Mouse (Mus musculus) kidney, adult 10 weeks (tissue): ENCODE measurements around the gene Stam2. TPM values are rescaled to one million over a fixed set of nuclear protein-coding genes. Genes with fewer than 3 reads are reported as not detected.

Source experiments
- polyA plus RNA-seq: library from polyadenylated mRNA; stranded (reverse); fragments of 350-450 nt; fragmentation: Illumina TruSeq; extraction: RNeasy Lipid Tissue Mini Kit (QIAGEN cat#74804); gene quantifications from one replicate; pipeline ENCODE4 v1.2.3, GENCODE M21; 2014; ENCODE audit warnings: low read depth, low replicate concordance

Gene Stam2
- polyA plus RNA-seq = 30.0 TPM

DNA sequence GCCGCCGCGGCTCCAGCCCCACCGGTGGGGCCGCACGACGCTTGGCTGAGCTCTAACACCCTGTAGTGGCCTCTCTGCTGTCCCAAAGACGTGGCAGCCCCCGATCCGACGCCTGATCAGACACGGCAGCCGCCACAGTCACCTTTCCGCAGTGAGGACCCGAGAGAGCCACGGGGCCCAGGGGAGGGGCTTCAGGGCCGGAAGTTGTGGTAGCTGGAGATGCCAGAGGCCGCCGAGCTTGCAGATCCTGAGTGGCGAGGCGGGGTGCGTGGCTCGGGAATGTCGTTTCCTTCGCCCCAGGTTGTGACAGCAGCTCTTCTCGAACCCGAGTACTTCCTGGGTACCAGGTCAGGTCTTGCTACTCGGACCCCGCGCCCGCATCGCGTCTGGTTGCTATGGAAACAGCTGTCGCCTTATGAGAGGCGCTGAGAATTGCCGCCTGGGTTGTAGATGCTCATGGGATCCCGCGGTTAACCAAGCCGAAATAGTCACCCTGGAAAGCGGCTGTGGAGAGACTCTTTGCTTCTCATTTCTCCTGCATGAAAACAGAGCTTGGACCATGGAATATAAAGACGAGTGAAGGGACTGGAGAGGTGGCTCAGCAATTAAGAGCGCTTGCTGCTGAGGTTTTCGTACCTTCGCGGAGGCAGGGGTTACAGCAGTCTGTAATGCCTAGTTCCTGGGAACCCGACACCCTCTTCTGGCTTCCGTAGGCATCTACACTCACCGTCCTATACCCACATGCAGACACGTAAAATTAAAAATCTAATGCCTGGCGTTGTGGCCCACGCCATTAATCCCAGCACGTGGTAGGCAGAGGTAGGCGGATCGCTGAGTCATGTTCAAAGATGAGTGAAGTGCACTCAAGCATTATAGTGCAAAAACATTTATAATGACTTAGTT is at the start of gene Stam2:
Gene Stam2, minus strand, starts transcription at position 26 of the 903 bp plus-strand sequence.

DNA sequence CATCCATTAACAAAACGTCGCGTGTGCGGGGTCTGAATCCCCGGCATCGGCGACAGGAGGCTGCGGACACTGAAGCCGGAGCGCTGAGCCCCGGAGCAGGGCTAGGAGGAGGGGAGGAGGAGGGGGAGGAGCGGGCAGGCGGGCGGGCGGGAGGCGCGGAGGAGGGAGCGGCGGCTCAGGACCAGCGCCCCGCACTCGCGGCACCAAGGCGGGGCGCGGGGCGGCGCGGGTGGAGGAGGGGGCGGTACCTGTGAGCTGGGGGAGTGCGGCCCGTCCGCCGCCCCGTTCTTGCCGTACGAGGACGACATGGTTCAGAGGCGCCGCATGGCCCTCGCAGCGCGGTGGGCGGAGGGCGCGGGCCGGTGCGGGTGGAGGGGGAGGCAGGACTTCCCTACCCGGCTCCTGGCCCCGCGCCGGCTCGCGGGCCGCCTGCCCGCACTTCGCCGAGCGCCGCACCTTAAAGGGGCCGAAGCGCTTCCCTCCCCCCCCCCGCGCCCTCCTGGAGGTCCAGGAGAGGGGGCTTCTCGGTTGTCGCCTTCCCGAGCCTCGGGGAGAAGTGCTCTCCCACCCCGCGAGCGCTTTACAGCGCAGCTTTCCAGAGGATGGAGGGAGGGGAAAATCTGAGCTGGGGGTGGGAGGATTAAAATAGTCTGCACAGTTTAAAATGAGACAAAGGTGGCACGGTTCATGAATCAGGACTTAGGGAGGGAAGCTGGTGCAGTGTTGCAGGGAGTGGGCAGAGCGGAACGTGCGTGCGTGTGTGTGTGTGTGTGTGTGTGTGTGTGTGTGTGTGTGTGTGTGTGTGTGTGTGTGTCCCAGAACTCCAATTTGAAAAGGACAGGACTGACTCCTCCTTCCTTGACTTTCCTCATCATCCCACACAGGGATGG is 65.8 kb downstream of the Stam2 start, which contains the start of gene Cacnb4:
Gene Cacnb4, minus strand, starts transcription at position 809 of the 890 bp plus-strand sequence.

Other genes with a start within 250 kb of the Stam2 start
- gene Cacnb4, start 65.5 kb downstream of the Stam2 start, polyA plus RNA-seq = 15.0 TPM
- 25.9 TPM for gene Fmnl2, start 115.6 kb upstream of the Stam2 start, polyA plus RNA-seq